Mouse (Mus musculus): Measurements from ENCODE around the gene Mras. TPM values are rescaled to one million over a fixed set of nuclear protein-coding genes. Genes with fewer than 3 reads are reported as not detected.

The Mras gene
- polyA plus RNA-seq, 1 experiment from 2014 or later: 4.8 TPM

DNA sequence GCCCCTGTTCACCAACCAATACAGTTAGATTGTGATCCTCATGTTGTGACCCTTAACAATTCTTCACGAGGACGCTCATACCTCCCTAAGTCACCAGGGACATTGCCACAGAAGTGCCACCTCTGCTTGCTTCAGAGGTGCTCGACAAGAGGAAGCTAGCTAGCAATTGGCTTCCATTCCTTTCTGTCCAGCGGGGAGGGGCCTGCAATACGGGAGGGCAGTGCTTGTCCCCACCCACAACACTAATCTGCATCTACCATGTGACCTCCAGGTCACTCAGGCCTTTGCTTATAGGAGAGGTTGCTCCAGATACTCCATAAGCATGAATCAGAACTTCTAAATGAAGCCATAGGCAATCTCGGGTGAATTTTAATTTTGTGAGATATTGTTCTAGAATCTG, 83.8 kb downstream of the Mras start:
- ATAC-seq (replicated peaks; ENCODE audit: low FRiP score): no peak
- WGBS: 51% methylated on average over 6 of the region's 6 CpGs

GRCm38 (mm10) chr9:99352964-99353363, 84.2 kb downstream of the Mras start:
- Histone ChIP-seq H3K27me3 (replicated peaks; ENCODE audit: control insufficient read depth, insufficient read depth, low read length) (peaks cover 32% of the 10 kb centered on the region), H3K4me2 (no peak overlapping the region), H3K9ac (ENCODE audit: low read depth, low read length) (no peak overlapping the region), H3K4me1 (replicated peaks; ENCODE audit: control insufficient read depth, insufficient read depth, low read length) (peaks cover 4% of the 10 kb centered on the region; the same call in 1 of the 2 replicates), H3K27ac (ENCODE audit: low read depth, low read length) (no peak overlapping the region), H3K36me3 (ENCODE audit: control insufficient read depth, insufficient read depth, low read length) (no peaks in the 10 kb centered on the region), H3K9me3 (ENCODE audit: control insufficient read depth, low read length) (no peaks in the 10 kb centered on the region), H3K4me3 (ENCODE audit: low read depth, low read length) (no peak overlapping the region)
- 44% methylated on average over 4 of the region's 4 CpGs for WGBS
- no peak for ATAC-seq (replicated peaks; ENCODE audit: low FRiP score)
- DNase-seq (ENCODE audit: low spot score): no peak

More for the DNA sequence above, 83.8 kb downstream of the Mras start:
- Histone ChIP-seq H3K9ac (ENCODE audit: low read depth, low read length) (no peak overlapping the region), H3K4me1 (replicated peaks; ENCODE audit: control insufficient read depth, insufficient read depth, low read length) (peaks cover 7% of the 10 kb centered on the region), H3K27ac (ENCODE audit: low read depth, low read length) (no peak overlapping the region), H3K4me3 (ENCODE audit: low read depth, low read length) (no peak overlapping the region), H3K4me2 (no peak overlapping the region), H3K36me3 (ENCODE audit: control insufficient read depth, insufficient read depth, low read length) (no peaks in the 10 kb centered on the region), H3K27me3 (replicated peaks; ENCODE audit: control insufficient read depth, insufficient read depth, low read length) (peaks cover 36% of the 10 kb centered on the region), H3K9me3 (ENCODE audit: control insufficient read depth, low read length) (no peaks in the 10 kb centered on the region)
- no peak for DNase-seq (ENCODE audit: low spot score)

DNA sequence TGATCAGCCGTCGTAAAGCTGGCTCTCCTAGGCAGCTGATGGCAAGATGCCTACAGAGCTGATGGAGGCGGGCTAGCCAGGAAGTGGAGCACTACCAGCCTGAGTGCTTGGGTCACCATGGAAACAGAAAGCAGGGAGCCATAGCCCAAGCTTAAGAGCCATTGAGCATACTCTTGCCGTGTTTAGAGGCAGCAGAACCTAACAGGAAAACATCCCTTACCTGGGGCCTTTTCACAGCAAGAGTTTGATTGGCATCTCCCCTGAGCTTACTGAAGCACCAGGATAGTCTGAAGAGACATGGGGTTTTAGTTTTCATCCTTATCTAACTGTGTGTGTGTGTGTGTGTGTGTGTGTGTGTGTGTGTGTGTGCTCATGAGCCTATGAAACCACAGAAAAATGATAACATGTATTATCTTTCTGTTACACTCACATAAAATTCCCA, 91.8 kb downstream of the Mras start:
- H3K36me3 ChIP-seq (ENCODE audit: control insufficient read depth, insufficient read depth, low read length): no peaks in the 10 kb centered on the region
- no peak overlapping the region for H3K4me2 ChIP-seq
- no peak overlapping the region for H3K9ac ChIP-seq (ENCODE audit: low read depth, low read length)
- ATAC-seq (replicated peaks; ENCODE audit: low FRiP score) (no peak; the same call in 1 of the 2 replicates), DNase-seq (ENCODE audit: low spot score) (no peak)
- no peaks in the 10 kb centered on the region for H3K4me1 ChIP-seq (replicated peaks; ENCODE audit: control insufficient read depth, insufficient read depth, low read length)
- H3K4me3 ChIP-seq (ENCODE audit: low read depth, low read length): no peak overlapping the region
- no peaks in the 10 kb centered on the region for H3K27me3 ChIP-seq (replicated peaks; ENCODE audit: control insufficient read depth, insufficient read depth, low read length)
- H3K27ac ChIP-seq (ENCODE audit: low read depth, low read length): no peak overlapping the region
- H3K9me3 ChIP-seq (ENCODE audit: control insufficient read depth, low read length): no peaks in the 10 kb centered on the region
- 53% methylated on average over 4 of the region's 4 CpGs for WGBS

DNA sequence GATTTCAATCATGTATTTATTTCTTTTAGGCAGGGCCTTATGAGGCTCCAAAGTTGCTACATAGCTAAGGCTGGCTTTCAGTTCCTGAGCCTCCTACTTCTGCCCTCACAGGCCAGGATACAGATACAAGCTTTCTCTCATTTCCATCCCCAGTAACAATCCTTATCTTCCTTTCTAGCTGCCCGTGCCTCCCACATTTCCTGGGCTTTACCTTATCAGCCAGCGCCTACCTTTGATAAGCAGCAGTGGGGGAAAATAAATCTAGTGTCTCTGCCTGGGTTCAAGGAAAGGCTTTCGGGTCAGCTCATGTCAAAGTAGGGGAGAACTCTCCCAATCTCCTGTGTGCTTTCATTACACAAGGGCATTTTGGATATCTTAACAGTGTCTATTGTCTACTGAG, 95.6 kb downstream of the Mras start:
- no peak overlapping the region for H3K9ac ChIP-seq (ENCODE audit: low read depth, low read length)
- ATAC-seq (replicated peaks; ENCODE audit: low FRiP score) (no peak), DNase-seq (ENCODE audit: low spot score) (no peak)
- no peaks in the 10 kb centered on the region for H3K36me3 ChIP-seq (ENCODE audit: control insufficient read depth, insufficient read depth, low read length)
- H3K4me2 ChIP-seq: no peak overlapping the region
- no peak overlapping the region for H3K27ac ChIP-seq (ENCODE audit: low read depth, low read length)
- no peaks in the 10 kb centered on the region for H3K9me3 ChIP-seq (ENCODE audit: control insufficient read depth, low read length)
- WGBS: 12% methylated on average over 3 of the region's 3 CpGs
- H3K4me1 ChIP-seq (replicated peaks; ENCODE audit: control insufficient read depth, insufficient read depth, low read length): no peaks in the 10 kb centered on the region
- no peak overlapping the region for H3K4me3 ChIP-seq (ENCODE audit: low read depth, low read length)
- no peaks in the 10 kb centered on the region for H3K27me3 ChIP-seq (replicated peaks; ENCODE audit: control insufficient read depth, insufficient read depth, low read length)

GRCm38 (mm10) chr9:99340126-99340525, 97.1 kb downstream of the Mras start:
- H3K4me1 ChIP-seq (replicated peaks; ENCODE audit: control insufficient read depth, insufficient read depth, low read length): no peaks in the 10 kb centered on the region
- no peaks in the 10 kb centered on the region for H3K9me3 ChIP-seq (ENCODE audit: control insufficient read depth, low read length)
- H3K27ac ChIP-seq (ENCODE audit: low read depth, low read length): no peak overlapping the region
- WGBS: 86% methylated on average over 12 of the region's 12 CpGs
- H3K27me3 ChIP-seq (replicated peaks; ENCODE audit: control insufficient read depth, insufficient read depth, low read length): no peaks in the 10 kb centered on the region
- H3K4me2 ChIP-seq: no peak overlapping the region
- no peak for ATAC-seq (replicated peaks; ENCODE audit: low FRiP score)
- no peaks in the 10 kb centered on the region for H3K36me3 ChIP-seq (ENCODE audit: control insufficient read depth, insufficient read depth, low read length)
- no peak overlapping the region for H3K9ac ChIP-seq (ENCODE audit: low read depth, low read length)
- H3K4me3 ChIP-seq (ENCODE audit: low read depth, low read length): no peak overlapping the region
- no peak for DNase-seq (ENCODE audit: low spot score)

DNA sequence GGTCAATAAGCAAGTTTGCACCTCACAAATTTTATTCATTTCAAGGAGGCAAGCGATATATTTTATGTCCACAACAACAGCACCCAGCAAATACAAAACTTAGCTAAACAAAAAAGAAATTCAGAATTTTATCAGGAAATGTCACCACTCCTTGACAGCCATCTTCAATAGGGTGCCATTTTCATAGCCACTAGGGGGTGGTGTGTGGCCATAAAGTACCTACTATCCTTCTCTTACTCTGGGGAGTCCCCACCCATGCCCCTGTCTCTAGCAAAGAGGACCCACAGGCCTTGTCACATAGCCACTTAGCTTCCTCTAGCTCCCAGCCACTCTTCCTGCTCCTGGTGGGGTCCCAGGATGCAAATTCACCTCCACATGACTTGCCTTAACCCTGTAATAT, 98.0 kb downstream of the Mras start:
- no peaks in the 10 kb centered on the region for H3K36me3 ChIP-seq (ENCODE audit: control insufficient read depth, insufficient read depth, low read length)
- H3K4me2 ChIP-seq: no peak overlapping the region
- no peaks in the 10 kb centered on the region for H3K9me3 ChIP-seq (ENCODE audit: control insufficient read depth, low read length)
- H3K4me3 ChIP-seq (ENCODE audit: low read depth, low read length): no peak overlapping the region
- H3K4me1 ChIP-seq (replicated peaks; ENCODE audit: control insufficient read depth, insufficient read depth, low read length): no peaks in the 10 kb centered on the region
- no peak overlapping the region for H3K27ac ChIP-seq (ENCODE audit: low read depth, low read length)
- no peak for DNase-seq (ENCODE audit: low spot score)
- 78% methylated on average over 1 of the region's 1 CpGs for WGBS
- no peak overlapping the region for H3K9ac ChIP-seq (ENCODE audit: low read depth, low read length)
- no peaks in the 10 kb centered on the region for H3K27me3 ChIP-seq (replicated peaks; ENCODE audit: control insufficient read depth, insufficient read depth, low read length)
- no peak for ATAC-seq (replicated peaks; ENCODE audit: low FRiP score)

DNA sequence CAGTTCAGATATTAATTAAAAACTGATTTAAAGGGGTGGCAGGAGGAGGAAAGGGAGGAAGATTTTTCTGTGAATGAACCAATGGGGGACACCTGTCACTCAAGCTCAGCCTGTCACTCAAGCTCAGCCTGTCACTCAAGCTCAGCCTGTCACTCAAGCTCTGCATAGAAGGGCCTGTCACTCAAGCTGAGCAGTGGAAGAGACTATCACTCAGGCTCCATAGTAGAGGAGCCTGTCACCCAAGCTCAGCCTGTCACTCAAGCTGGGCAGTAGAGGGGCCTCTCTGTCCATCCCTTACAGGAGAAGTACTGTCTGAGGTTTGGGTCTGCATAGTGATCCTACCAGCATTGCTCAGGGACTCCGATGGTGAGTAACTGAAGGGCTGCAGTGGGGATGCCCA, 98.9 kb downstream of the Mras start:
- H3K36me3 ChIP-seq (ENCODE audit: control insufficient read depth, insufficient read depth, low read length): no peaks in the 10 kb centered on the region
- no peak for DNase-seq (ENCODE audit: low spot score)
- no peaks in the 10 kb centered on the region for H3K4me1 ChIP-seq (replicated peaks; ENCODE audit: control insufficient read depth, insufficient read depth, low read length)
- no peak overlapping the region for H3K9ac ChIP-seq (ENCODE audit: low read depth, low read length)
- no peak overlapping the region for H3K27ac ChIP-seq (ENCODE audit: low read depth, low read length)
- H3K9me3 ChIP-seq (ENCODE audit: control insufficient read depth, low read length): no peaks in the 10 kb centered on the region
- H3K27me3 ChIP-seq (replicated peaks; ENCODE audit: control insufficient read depth, insufficient read depth, low read length): no peaks in the 10 kb centered on the region
- H3K4me2 ChIP-seq: no peak overlapping the region
- WGBS: 90% methylated on average over 1 of the region's 1 CpGs
- H3K4me3 ChIP-seq (ENCODE audit: low read depth, low read length): no peak overlapping the region
- no peak for ATAC-seq (replicated peaks; ENCODE audit: low FRiP score)

DNA sequence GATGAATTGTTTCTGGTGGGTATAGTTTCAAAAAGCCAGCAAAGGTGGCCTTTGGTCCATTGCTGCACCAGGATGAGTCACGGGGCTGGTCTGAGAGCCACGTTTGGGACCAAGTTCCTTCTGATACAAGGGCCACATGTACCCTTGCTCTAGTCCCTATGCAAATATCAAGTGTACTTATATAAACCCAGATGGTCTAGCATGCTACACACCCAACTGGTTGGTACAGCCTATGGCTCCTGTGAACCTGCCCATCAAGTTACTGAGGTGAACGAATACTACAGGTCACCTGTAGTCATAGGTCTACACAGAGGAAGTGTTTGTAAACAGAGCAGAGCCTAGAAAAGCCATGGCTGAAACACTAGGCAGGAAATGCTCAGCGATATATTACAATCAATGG, 100.6 kb downstream of the Mras start:
- Histone ChIP-seq H3K4me1 (replicated peaks; ENCODE audit: control insufficient read depth, insufficient read depth, low read length) (no peaks in the 10 kb centered on the region), H3K9me3 (ENCODE audit: control insufficient read depth, low read length) (no peaks in the 10 kb centered on the region), H3K4me3 (ENCODE audit: low read depth, low read length) (no peak overlapping the region), H3K36me3 (ENCODE audit: control insufficient read depth, insufficient read depth, low read length) (no peaks in the 10 kb centered on the region), H3K27me3 (replicated peaks; ENCODE audit: control insufficient read depth, insufficient read depth, low read length) (no peaks in the 10 kb centered on the region), H3K27ac (ENCODE audit: low read depth, low read length) (no peak overlapping the region), H3K4me2 (no peak overlapping the region), H3K9ac (ENCODE audit: low read depth, low read length) (no peak overlapping the region)
- WGBS: 73% methylated on average over 4 of the region's 4 CpGs
- DNase-seq (ENCODE audit: low spot score) (no peak), ATAC-seq (replicated peaks; ENCODE audit: low FRiP score) (no peak)

All from liver, embryonic 11.5 days (tissue).